Mouse (Mus musculus) stomach, postnatal 0 days (tissue): ENCODE measurements around the gene Cers5.

Experiments
- CTCF ChIP-seq: IDR thresholded peaks from 2 replicates; pipeline ENCODE4 v1.5.1; 2016; ENCODE audit warnings: antibody characterized with exemption, low read depth, mild to moderate bottlenecking, moderate library complexity
- EP300 ChIP-seq: optimal IDR thresholded peaks from 2 replicates; pipeline ENCODE3; 2016; ENCODE audit warnings: antibody characterized with exemption

DNA sequence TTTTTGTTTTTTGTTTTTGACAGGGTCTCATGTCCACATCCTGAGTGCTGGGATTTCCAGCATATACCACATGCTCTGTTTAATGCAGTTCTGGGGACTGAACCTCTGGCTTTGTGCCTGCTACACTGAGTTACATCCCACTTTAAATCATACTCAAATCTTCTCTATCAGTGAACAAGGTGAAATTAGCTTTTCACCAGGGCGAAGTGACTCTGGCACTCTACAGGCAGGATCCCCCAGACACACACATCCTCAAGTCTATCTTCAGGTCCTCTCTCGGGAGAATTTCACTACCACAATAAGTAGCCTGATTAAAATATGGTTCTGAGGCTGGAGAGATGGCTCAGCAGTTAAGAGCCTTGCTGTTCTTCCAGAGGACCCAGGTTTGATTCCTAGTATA lies 46.1 kb downstream of the Cers5 start:
- no peak for TF ChIP-seq CTCF
- TF ChIP-seq EP300, result no peak
